Mouse (Mus musculus) hindbrain, embryonic 14.5 days (tissue): ENCODE measurements at regions not wholly inside any gene's neighbourhood (a gene's known extent, or its start where the extent isn't known, plus 50 kb on each side); places are given as distances from the start of the nearest gene placed in this dataset.

Source experiments
- ATAC-seq: fragments of 200-750 bp; cut with Nextera tagmentation; 2 replicates; pipeline ENCODE4 v1.8.0; 2017; ENCODE audit warnings: moderate number of reproducible peaks, mild to moderate bottlenecking, moderate TSS enrichment, moderate library complexity; ENCODE audit not compliant: low FRiP score
- DNase-seq: peaks from one replicate; pipeline ENCODE4 v3.0.0-alpha.2; 2015; ENCODE audit warnings: low spot score
- H3K27ac ChIP-seq: fragments of 300-500 bp; sonication (generic); 2 replicates; pipeline ENCODE4 v1.5.1; 2014; ENCODE audit warnings: mild to moderate bottlenecking, moderate library complexity
- H3K27me3 ChIP-seq: fragments of 300-500 bp; sonication (generic); 2 replicates; pipeline ENCODE4 v1.6.1; 2014; ENCODE audit warnings: mild to moderate bottlenecking, low read length, mixed read lengths; ENCODE audit not compliant: control insufficient read depth, insufficient read depth
- H3K36me3 ChIP-seq: fragments of 300-500 bp; sonication (generic); replicated peaks from 2 replicates; pipeline ENCODE4 v1.6.1; 2014; ENCODE audit not compliant: control insufficient read depth, insufficient read depth
- H3K4me1 ChIP-seq: fragments of 300-500 bp; sonication (generic); replicated peaks from 2 replicates; pipeline ENCODE4 v1.6.1; 2014; ENCODE audit warnings: antibody characterized with exemption, low read length, mixed read lengths; ENCODE audit not compliant: control insufficient read depth, insufficient read depth
- H3K4me2 ChIP-seq: fragments of 300-500 bp; sonication (generic); replicated peaks from 2 replicates; pipeline ENCODE4 v1.6.1; 2014; ENCODE audit warnings: mild to moderate bottlenecking, moderate library complexity
- H3K4me3 ChIP-seq: fragments of 300-500 bp; sonication (generic); replicated peaks from 2 replicates; pipeline ENCODE4 v1.5.1; 2014; ENCODE audit warnings: mild to moderate bottlenecking, low read length
- H3K9ac ChIP-seq: fragments of 300-500 bp; sonication (generic); 2 replicates; pipeline ENCODE4 v1.6.1; 2014
- H3K9me3 ChIP-seq: fragments of 300-500 bp; sonication (generic); 2 replicates; pipeline ENCODE4 v1.6.1; 2016; ENCODE audit warnings: low read length; ENCODE audit not compliant: control insufficient read depth
- WGBS: fragments of 180-500 bp; shearing (Covaris S2); extraction: QIAGEN DNeasy Blood & Tissue Kit; methylation state at CpG from one replicate; pipeline ENCODE4 v1.1.7; 2014; 5-methylcytosine and 5-hydroxymethylcytosine counted together

DNA sequence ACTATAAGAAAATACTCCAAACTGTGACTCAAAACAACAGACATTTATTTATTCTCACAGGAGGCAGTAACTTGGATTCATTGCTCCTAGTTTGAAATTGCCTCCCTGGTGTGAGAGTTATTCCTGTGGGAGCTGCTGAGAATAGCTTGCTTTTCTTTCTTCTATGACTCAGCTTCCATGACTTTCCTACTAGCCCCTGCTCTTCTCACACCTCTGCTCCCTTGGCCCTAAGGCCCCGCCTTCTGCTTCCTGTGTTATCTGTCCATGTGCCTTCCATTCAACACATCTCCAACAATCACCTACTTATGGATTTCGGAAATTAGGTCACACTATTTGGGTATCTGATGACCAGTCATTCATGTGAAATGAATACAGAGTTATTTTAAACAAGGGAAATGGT lies 865.6 kb downstream of the Jrkl start:
- 79% methylated on average over 2 of the region's 2 CpGs for WGBS
- 0 out of 2 replicates have a peak, but pooled peaks cover 3% of the 10 kb centered on the region for H3K4me1 ChIP-seq
- no peaks in the 10 kb centered on the region for H3K27me3 ChIP-seq
- H3K4me3 ChIP-seq = no peak overlapping the region
- DNase-seq = no peak
- ATAC-seq = no peak
- no peak overlapping the region for H3K9ac ChIP-seq
- H3K9me3 ChIP-seq = no peaks in the 10 kb centered on the region
- no peak overlapping the region for H3K27ac ChIP-seq
- no peaks in the 10 kb centered on the region for H3K36me3 ChIP-seq
- H3K4me2 ChIP-seq = no peak overlapping the region

DNA sequence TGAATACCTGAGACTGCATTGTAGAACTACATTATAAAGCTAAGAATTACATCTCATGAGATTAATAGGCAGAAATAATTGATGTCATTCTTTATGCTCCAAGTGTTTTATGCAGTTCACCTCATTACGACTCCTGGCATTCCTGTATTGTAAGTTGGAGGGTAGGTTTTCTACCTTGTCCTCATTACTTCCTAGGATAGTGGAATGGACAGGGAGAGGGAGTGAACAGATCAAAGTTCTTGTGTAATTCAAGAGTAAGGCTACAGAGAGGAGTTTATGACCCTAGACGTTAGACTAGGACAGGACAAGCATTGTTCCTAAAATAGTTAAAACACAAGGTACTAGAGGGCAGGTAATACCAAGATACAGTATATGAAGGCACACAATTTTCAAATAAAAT lies 901.3 kb downstream of the Jrkl start:
- no peaks in the 10 kb centered on the region for H3K27me3 ChIP-seq

DNA sequence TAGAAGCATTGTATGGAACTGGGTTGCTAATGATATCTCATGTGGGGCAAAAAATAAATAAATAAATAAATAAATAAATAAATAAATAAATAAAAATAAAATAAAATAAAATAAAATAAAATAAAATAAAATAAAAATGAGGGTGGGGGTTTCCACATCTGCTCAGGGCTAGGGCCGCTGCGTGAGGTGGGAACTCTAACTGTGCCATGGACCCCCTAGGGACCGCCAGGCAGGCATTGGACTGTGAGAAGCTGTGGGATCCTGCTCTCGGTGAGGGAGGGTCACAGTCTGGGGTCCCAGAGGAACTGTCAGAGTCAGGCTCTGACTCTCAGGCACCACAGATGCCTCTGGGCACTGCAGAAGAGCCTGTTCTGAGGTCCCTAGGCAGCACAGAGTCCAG lies 904.2 kb downstream of the Jrkl start:
- 89% methylated on average over 4 of the region's 4 CpGs for WGBS
- Histone ChIP-seq H3K9me3 (no peaks in the 10 kb centered on the region), H3K4me1 (no peaks in the 10 kb centered on the region), H3K4me3 (no peak overlapping the region), H3K9ac (no peak overlapping the region), H3K27me3 (no peaks in the 10 kb centered on the region), H3K36me3 (no peaks in the 10 kb centered on the region), H3K4me2 (no peak overlapping the region), H3K27ac (no peak overlapping the region)
- DNase-seq = no peak
- peak; percentile 62; the same call in 1 of the 2 replicates for ATAC-seq

More for the DNA sequence above, 901.3 kb downstream of the Jrkl start:
- no peaks in the 10 kb centered on the region for H3K4me1 ChIP-seq
- DNase-seq = no peak
- H3K4me2 ChIP-seq = no peak overlapping the region
- no peaks in the 10 kb centered on the region for H3K9me3 ChIP-seq
- no peaks in the 10 kb centered on the region for H3K36me3 ChIP-seq
- H3K9ac ChIP-seq = no peak overlapping the region
- no peak for ATAC-seq
- no peak overlapping the region for H3K27ac ChIP-seq
- 79% methylated on average over 2 of the region's 2 CpGs for WGBS
- no peak overlapping the region for H3K4me3 ChIP-seq

DNA sequence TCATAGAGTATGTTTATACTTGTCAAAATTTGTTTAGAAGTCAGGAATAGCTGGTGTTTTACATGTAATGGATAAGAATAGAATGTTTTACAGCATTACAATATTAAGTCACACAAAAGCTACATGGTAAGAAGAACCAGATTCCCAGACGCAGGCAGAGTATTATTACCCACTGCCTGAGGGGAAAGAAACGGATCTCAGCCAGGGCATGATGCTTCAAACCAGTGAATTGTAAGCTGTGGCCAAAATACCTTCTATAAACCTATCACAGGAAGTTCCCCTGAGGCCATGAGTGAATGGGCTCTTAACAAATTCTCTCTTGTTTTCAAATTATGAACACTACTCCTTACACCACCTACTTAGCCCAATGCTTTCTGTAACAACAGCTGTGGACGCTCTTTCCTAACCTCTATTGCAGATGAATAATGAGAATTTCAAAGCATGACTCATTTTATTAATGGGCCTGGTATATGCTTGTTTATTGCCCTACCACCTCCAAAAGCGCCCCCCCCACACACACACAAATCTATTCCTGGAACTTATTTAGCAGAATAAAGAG lies 932.0 kb downstream of the Jrkl start:
- no peaks in the 10 kb centered on the region for H3K27me3 ChIP-seq
- no peak for ATAC-seq
- H3K27ac ChIP-seq = no peak overlapping the region
- H3K36me3 ChIP-seq = no peaks in the 10 kb centered on the region
- no peak for DNase-seq
- H3K9ac ChIP-seq = no peak overlapping the region
- no peaks in the 10 kb centered on the region for H3K4me1 ChIP-seq
- 73% methylated on average over 4 of the region's 4 CpGs for WGBS
- no peak overlapping the region for H3K4me2 ChIP-seq
- no peaks in the 10 kb centered on the region for H3K9me3 ChIP-seq
- no peak overlapping the region for H3K4me3 ChIP-seq

DNA sequence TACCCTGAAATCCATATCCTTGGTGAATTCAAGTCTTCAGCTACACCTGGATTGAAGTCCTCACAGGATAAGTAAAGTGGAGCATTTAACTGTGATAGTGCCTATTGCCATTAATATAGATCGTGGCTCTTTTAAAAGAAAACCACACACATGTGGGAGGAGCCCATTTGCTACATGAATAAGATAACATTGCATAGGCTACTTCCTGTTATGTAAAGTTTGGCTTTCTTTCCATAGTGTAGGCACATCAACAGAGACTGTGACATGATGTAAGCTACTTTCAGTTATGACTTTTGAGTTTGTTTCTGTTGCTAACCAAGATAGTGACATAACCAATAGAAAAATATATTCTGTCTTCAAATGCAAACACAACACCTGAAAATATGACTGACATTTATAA lies 932.6 kb downstream of the Jrkl start:
- Histone ChIP-seq H3K36me3 (no peaks in the 10 kb centered on the region), H3K9ac (no peak overlapping the region), H3K27ac (no peak overlapping the region), H3K4me3 (no peak overlapping the region), H3K4me1 (no peaks in the 10 kb centered on the region), H3K4me2 (no peak overlapping the region), H3K27me3 (no peaks in the 10 kb centered on the region), H3K9me3 (no peaks in the 10 kb centered on the region)
- DNase-seq (no peak), ATAC-seq (no peak)
- WGBS = 96% methylated on average over 1 of the region's 1 CpGs
